Mouse (Mus musculus) intestine, embryonic 14.5 days (tissue): ENCODE data around the gene Fto. TPM values are rescaled to one million over a fixed set of nuclear protein-coding genes. Genes with fewer than 3 reads are reported as not detected.

Source experiments
- ATAC-seq: fragments of 200-750 bp; cut with Nextera tagmentation; replicated peaks from 2 replicates; pipeline ENCODE4 v1.8.0; 2017; ENCODE audit warnings: low read depth, moderate number of reproducible peaks, moderate TSS enrichment, moderate library complexity; ENCODE audit not compliant: low FRiP score, low TSS enrichment
- DNase-seq: peaks from one replicate; pipeline ENCODE4 v3.0.0-alpha.2; 2018; ENCODE audit warnings: low spot score
- H3K27ac ChIP-seq: fragments of 300-500 bp; sonication (generic); 2 replicates; pipeline ENCODE4 v1.5.1; 2014; ENCODE audit warnings: low read depth, mild to moderate bottlenecking, control low read depth
- H3K27me3 ChIP-seq: fragments of 300-500 bp; sonication (generic); replicated peaks from 2 replicates; pipeline ENCODE4 v1.6.1; 2014; ENCODE audit warnings: low read length, control low read depth; ENCODE audit not compliant: control insufficient read depth, insufficient read depth
- H3K36me3 ChIP-seq: fragments of 300-500 bp; sonication (generic); 2 replicates; pipeline ENCODE4 v1.6.1; 2014; ENCODE audit warnings: low read length, control low read depth; ENCODE audit not compliant: control insufficient read depth, insufficient read depth
- H3K4me1 ChIP-seq: fragments of 300-500 bp; sonication (generic); replicated peaks from 2 replicates; pipeline ENCODE4 v1.6.1; 2014; ENCODE audit warnings: low read length, control low read depth, mixed read lengths; ENCODE audit not compliant: control insufficient read depth, insufficient read depth
- H3K4me2 ChIP-seq: fragments of 300-500 bp; sonication (generic); 2 replicates; pipeline ENCODE4 v1.6.1; 2014; ENCODE audit warnings: low read length
- H3K4me3 ChIP-seq: fragments of 300-500 bp; sonication (generic); 2 replicates; pipeline ENCODE4 v1.5.1; 2014; ENCODE audit warnings: low read depth, low read length, control low read depth, mixed read lengths
- H3K9ac ChIP-seq: fragments of 300-500 bp; sonication (generic); 2 replicates; pipeline ENCODE4 v1.6.1; 2014; ENCODE audit warnings: mild to moderate bottlenecking, low read length
- H3K9me3 ChIP-seq: fragments of 300-500 bp; sonication (generic); 2 replicates; pipeline ENCODE4 v1.6.1; 2016; ENCODE audit warnings: low read length, control low read depth; ENCODE audit not compliant: control insufficient read depth
- WGBS: fragments of 180-500 bp; shearing (Covaris S2); extraction: QIAGEN DNeasy Blood & Tissue Kit; methylation state at CpG from one replicate; pipeline ENCODE4 v1.1.7; 2014; 5-methylcytosine and 5-hydroxymethylcytosine counted together
- polyA plus RNA-seq: library from polyadenylated mRNA; unstranded; fragments of >200 nt; fragmentation: Nextera tagmentation; extraction: Ambion mirVana; gene quantifications from 2 replicates; pipeline ENCODE4 v1.2.1, GENCODE M21; 2014

Gene Fto
- polyA plus RNA-seq, 1 experiment from 2014 or later, result 77.7 TPM

DNA sequence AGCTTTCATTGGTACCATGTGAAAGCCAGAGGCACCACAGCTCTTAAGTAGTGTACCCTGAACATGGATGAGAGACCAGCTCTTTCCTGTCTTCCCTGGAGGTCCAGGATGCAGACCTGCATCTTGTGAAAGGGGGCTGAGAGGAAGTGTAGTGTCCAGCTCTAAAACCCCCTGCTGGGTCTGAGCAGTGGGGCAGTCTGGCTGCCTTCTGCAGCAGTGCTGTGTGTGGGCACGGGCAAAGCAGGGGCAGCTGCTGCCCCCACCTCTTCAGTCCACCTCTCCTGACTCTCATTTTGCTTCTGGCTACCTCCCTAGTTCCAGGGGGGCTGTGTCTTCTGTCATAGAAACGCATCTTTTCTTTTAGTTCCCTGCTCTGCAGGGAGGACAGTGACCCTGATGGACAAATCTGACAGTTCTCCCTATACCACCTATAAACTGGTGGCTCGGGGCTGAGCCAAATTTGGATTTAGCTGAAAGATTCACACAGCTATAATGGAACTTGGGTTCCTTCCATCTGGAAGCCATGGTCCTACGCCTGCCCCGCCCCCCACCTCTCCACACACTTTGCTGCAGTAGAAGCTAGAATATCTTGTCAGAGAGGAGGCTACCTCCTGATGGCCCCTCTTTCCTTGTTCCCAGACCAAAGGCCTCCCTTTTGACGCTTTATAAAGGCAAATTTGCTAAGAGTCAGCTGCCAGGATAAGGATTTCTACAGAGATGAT, 371.4 kb downstream of the Fto start:
- no peak overlapping the region for H3K27ac ChIP-seq
- 84% methylated on average over 6 of the region's 6 CpGs for WGBS
- no peak for ATAC-seq
- no peak overlapping the region for H3K4me2 ChIP-seq
- no peaks in the 10 kb centered on the region for H3K36me3 ChIP-seq
- DNase-seq, result no peak
- H3K27me3 ChIP-seq, result peaks cover 9% of the 10 kb centered on the region; the same call in 1 of the 2 replicates
- H3K9ac ChIP-seq, result no peak overlapping the region
- no peaks in the 10 kb centered on the region for H3K9me3 ChIP-seq
- no peaks in the 10 kb centered on the region for H3K4me1 ChIP-seq
- no peak overlapping the region for H3K4me3 ChIP-seq

DNA sequence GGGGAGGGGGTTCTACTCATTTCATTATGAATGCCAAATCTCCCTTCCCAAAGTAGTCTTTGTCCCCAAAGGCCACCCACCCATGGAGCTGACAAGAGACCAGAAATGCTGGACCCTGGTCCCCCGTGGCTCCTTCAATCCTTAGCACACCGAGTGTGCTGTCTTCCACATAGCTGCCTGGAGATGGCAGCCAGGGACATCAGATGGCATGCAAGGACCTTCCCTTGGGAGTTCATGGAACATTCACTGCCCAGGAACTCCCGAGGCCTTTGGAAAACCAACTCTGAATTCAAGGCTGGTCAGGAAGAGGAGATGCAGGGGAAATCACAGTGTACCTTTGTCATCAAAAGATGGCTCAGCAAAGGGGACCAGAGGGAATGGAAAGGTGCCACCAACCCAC, 372.1 kb downstream of the Fto start:
- no peak overlapping the region for H3K4me2 ChIP-seq
- no peaks in the 10 kb centered on the region for H3K36me3 ChIP-seq
- no peak overlapping the region for H3K9ac ChIP-seq
- peaks cover 6% of the 10 kb centered on the region; the same call in 1 of the 2 replicates for H3K27me3 ChIP-seq
- no peak overlapping the region for H3K27ac ChIP-seq
- 57% methylated on average over 3 of the region's 3 CpGs for WGBS
- H3K9me3 ChIP-seq, result no peaks in the 10 kb centered on the region
- no peak for DNase-seq
- H3K4me3 ChIP-seq, result no peak overlapping the region
- H3K4me1 ChIP-seq, result no peaks in the 10 kb centered on the region
- ATAC-seq, result no peak

DNA sequence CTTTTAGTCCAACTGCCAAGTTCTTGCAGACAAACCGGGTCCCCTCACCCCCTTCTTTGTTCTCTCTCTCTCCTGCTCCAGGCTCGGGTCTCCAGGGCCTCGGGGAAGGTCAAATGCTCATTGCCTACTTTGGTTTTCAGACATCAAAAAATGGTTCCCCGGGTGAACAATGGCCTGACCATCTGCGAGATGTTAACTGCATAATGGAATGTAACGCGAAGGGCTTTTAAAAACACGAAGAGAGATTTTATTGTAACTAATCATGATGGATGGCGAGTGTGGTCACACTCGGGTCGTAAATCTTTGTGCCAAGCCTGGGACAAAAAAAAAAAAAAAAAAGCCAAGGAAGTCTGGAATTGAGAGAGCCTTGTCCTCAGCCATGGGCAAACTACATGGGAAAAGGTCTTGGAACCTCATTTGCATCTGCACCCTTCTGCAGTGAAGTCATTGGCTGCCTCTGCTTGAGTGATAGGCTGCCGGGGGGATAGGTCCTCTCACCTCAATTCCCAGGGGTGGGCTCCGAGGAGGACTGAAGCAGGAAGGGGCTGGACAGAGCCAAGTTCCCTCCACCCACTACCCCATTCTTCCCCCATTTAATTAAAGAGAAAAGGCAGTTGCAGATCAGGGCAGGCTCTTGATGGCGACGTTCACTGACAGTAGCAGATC, 378.9 kb downstream of the Fto start:
- Histone ChIP-seq H3K9ac (no peak overlapping the region), H3K9me3 (no peaks in the 10 kb centered on the region), H3K4me3 (no peak overlapping the region), H3K27ac (no peak overlapping the region), H3K36me3 (no peaks in the 10 kb centered on the region), H3K4me1 (no peaks in the 10 kb centered on the region), H3K4me2 (no peak overlapping the region), H3K27me3 (no peaks in the 10 kb centered on the region)
- DNase-seq (no peak), ATAC-seq (no peak)
- 22% methylated on average over 15 of the region's 15 CpGs for WGBS

DNA sequence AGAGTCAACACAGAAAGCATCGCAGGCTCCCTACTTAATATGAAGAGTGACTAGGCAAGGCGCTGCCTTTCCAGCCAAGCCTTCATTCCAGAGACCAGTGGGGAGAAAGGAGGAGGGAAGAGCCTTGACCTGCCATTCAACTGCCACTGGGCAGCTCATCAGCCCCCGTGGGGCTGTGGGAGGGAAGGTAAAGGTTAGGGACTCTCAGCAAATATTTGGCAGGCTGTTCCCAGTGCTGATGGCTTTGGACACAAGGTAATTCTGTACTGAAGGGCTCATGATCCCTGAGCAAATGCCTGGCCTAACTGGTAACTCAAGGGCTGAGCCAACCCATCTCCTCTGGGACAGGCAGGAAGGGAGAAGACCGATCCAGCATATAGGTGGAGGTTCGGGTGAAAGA, 393.2 kb downstream of the Fto start:
- no peaks in the 10 kb centered on the region for H3K36me3 ChIP-seq
- no peak overlapping the region for H3K27ac ChIP-seq
- WGBS, result 65% methylated on average over 5 of the region's 5 CpGs

DNA sequence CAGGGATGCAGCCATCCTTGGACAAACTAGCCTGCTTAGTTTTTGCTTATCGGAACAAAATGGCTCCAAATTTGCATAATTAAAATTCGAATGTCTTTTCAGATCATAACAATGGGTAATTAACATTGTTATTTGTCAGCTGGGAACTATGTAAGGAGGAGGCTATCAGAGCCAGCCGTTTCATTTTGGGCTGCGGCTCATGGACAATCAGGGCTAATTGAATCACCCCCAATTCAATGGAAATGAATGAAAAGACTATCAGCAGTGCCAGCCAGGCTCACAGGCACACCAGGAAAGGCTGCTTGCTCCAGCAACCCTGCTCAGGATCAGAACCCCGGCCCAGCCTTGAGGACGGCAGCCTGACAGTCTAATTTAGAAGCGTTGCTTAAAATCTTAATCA, 395.3 kb downstream of the Fto start:
- Histone ChIP-seq H3K4me1 (peaks cover 18% of the 10 kb centered on the region), H3K36me3 (no peaks in the 10 kb centered on the region), H3K27me3 (peaks cover 21% of the 10 kb centered on the region), H3K9me3 (no peaks in the 10 kb centered on the region), H3K27ac (no peak overlapping the region), H3K9ac (no peak overlapping the region), H3K4me3 (no peak overlapping the region), H3K4me2 (no peak overlapping the region)
- ATAC-seq (no peak), DNase-seq (no peak)
- 75% methylated on average over 7 of the region's 7 CpGs for WGBS

More for the DNA sequence above, 393.2 kb downstream of the Fto start:
- H3K4me1 ChIP-seq, result peaks cover 7% of the 10 kb centered on the region; the same call in 1 of the 2 replicates
- DNase-seq (no peak), ATAC-seq (no peak)
- no peak overlapping the region for H3K4me2 ChIP-seq
- H3K27me3 ChIP-seq, result peaks cover 18% of the 10 kb centered on the region
- no peak overlapping the region for H3K9ac ChIP-seq
- no peaks in the 10 kb centered on the region for H3K9me3 ChIP-seq
- no peak overlapping the region for H3K4me3 ChIP-seq

DNA sequence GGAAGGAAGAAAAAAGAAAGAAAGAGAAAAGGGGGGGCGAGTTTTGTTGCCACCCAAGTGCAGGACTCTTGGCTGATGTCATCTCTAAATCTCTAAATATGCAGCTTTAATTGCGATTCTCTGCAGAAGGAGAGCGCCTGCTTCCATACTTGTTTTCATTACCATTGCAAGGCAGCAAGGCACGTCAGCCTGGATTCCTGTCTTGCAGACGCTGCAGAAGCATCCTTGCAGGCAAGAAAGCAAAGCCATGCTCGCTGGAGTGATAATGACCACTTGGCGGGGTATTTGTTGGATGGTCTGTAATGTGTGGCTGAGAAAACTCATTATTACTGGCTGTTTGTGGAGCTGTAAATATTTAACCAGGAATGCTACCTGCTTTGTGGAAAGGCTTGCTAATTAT, 396.4 kb downstream of the Fto start:
- no peak for ATAC-seq

DNA sequence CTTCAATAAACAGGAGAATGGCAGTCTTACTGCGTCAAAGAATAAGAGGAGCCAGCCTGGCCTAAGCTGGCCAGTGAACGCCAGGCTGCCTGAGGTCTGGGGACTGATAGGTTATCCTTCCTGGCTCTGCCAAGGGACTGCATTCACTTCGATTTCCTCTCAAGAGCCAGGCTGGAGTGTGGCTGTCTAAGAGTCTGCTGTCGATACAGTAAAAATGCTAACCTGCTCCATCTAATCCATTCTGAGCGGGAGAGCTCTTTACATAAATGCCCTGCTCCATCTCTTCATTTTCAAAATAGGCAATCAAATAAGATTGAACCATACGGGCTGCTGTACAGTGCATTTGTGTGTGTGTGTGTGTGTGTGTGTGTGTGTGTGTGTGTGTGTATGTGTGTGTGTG, 397.9 kb downstream of the Fto start:
- no peaks in the 10 kb centered on the region for H3K9me3 ChIP-seq

More for the DNA sequence above, 396.4 kb downstream of the Fto start:
- no peak for DNase-seq
- Histone ChIP-seq H3K4me3 (no peak overlapping the region), H3K27me3 (peaks cover 21% of the 10 kb centered on the region), H3K9ac (no peak overlapping the region), H3K4me2 (no peak overlapping the region), H3K27ac (no peak overlapping the region), H3K36me3 (no peaks in the 10 kb centered on the region), H3K9me3 (no peaks in the 10 kb centered on the region), H3K4me1 (peaks cover 23% of the 10 kb centered on the region)
- WGBS, result 21% methylated on average over 7 of the region's 7 CpGs

DNA sequence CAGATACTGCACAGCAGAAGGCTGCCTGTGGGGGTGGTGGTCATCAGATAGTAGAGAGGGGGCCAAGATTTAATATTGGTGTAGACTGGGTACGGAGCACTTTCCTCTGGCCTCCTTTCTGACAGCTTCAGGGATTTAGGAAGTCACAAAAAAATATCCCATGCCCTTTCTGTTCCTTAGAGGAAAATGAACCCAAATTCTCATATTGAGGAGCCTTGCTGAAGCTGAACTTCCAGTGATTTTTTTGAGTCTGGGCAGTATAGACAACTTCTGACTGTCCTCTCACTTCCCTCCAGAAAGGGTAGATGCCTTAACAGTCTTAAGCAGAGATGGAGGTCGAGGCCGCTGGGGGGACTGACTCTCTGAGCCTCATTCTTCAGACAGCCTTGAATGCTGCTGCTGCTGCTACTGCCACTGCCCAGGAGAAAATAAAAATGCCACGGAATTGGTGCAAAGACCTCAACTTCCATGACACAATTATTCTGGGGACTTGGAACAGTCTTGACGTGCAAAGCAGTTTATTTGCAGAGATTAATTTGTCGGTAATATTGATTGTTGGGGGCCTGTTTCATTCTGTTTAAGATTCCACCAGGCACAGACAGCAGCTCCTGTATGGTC, 398.8 kb downstream of the Fto start:
- Histone ChIP-seq H3K4me2 (no peak overlapping the region), H3K36me3 (no peaks in the 10 kb centered on the region), H3K27ac (no peak overlapping the region), H3K9me3 (no peaks in the 10 kb centered on the region), H3K4me1 (peaks cover 33% of the 10 kb centered on the region), H3K9ac (no peak overlapping the region), H3K27me3 (peaks cover 27% of the 10 kb centered on the region), H3K4me3 (no peak overlapping the region)
- ATAC-seq, result no peak
- 23% methylated on average over 6 of the region's 6 CpGs for WGBS
- DNase-seq, result peak; percentile 53

More for the DNA sequence above, 397.9 kb downstream of the Fto start:
- 57% methylated on average over 6 of the region's 6 CpGs for WGBS
- Histone ChIP-seq H3K4me2 (no peak overlapping the region), H3K36me3 (no peaks in the 10 kb centered on the region), H3K9ac (no peak overlapping the region), H3K27me3 (peaks cover 24% of the 10 kb centered on the region), H3K4me1 (peaks cover 32% of the 10 kb centered on the region), H3K4me3 (no peak overlapping the region), H3K27ac (no peak overlapping the region)
- ATAC-seq (no peak), DNase-seq (no peak)
